Mouse (Mus musculus) MEL (cell line): ENCODE results near the gene Rps25. TPM values are rescaled to one million over a fixed set of nuclear protein-coding genes. Genes with fewer than 3 reads are reported as not detected.

Source experiments
- DNase-seq: peaks from one replicate; pipeline ENCODE4 v3.0.0; 2011; ENCODE audit warnings: low read depth, low spot score
- H3K27ac ChIP-seq: 2 replicates; pipeline ENCODE4 v1.5.1; 2012; ENCODE audit warnings: low read depth, mild to moderate bottlenecking, control low read depth, low read length, moderate library complexity; ENCODE audit not compliant: control insufficient read depth
- H3K27me3 ChIP-seq, 2 experiments: fragments of 150-350 bp in 1 of 2; sonication (generic) in 1 of 2; 2 replicates each; pipeline ENCODE4 v1.6.1; 2012; ENCODE audit warnings: low read length in 2 of 2, mild to moderate bottlenecking in 2 of 2, improper control_type of control experiment in 1 of 2, moderate library complexity in 1 of 2; ENCODE audit not compliant: insufficient read depth in 2 of 2, control insufficient read depth in 1 of 2
- H3K36me3 ChIP-seq, 2 experiments: 2 replicates each; pipeline ENCODE4 v1.6.1; 2012 to 2014; ENCODE audit warnings: low read length in 2 of 2, improper control_type of control experiment in 1 of 2, inconsistent platforms in 1 of 2, mild to moderate bottlenecking in 1 of 2; ENCODE audit not compliant: insufficient read depth in 2 of 2, control insufficient read depth in 1 of 2
- H3K4me1 ChIP-seq, 2 experiments: fragments of 150-350 bp in 1 of 2; sonication (generic) in 1 of 2; 2 replicates each; pipeline ENCODE4 v1.6.1; 2012; ENCODE audit warnings: low read length in 2 of 2, improper control_type of control experiment in 1 of 2, mild to moderate bottlenecking in 1 of 2; ENCODE audit not compliant: insufficient read depth in 2 of 2, control insufficient read depth in 1 of 2
- H3K4me3 ChIP-seq, 2 experiments: fragments of 150-350 bp in 1 of 2; sonication (generic) in 1 of 2; 2 replicates each; pipeline ENCODE4 v1.5.1; 2012; ENCODE audit warnings: low read depth in 2 of 2, low read length in 2 of 2, mild to moderate bottlenecking in 2 of 2, moderate library complexity in 2 of 2, control low read depth in 1 of 2, improper control_type of control experiment in 1 of 2; ENCODE audit not compliant: control insufficient read depth in 1 of 2, insufficient read depth in 1 of 2
- H3K79me2 ChIP-seq: 2 replicates; pipeline ENCODE4 v1.6.1; 2012; ENCODE audit warnings: mild to moderate bottlenecking, low read length, moderate library complexity; ENCODE audit not compliant: control insufficient read depth, poor library complexity, insufficient read depth
- H3K9ac ChIP-seq: 2 replicates; pipeline ENCODE4 v1.6.1; 2012; ENCODE audit warnings: low read depth, mild to moderate bottlenecking, control low read depth, low read length, moderate library complexity; ENCODE audit not compliant: control insufficient read depth, poor library complexity, severe bottlenecking
- H3K9me3 ChIP-seq: fragments of 150-350 bp; sonication (generic); replicated peaks from 2 replicates; pipeline ENCODE4 v1.6.1; 2012; ENCODE audit warnings: mild to moderate bottlenecking, low read length, improper control_type of control experiment, moderate library complexity; ENCODE audit not compliant: insufficient read depth
- BHLHE40 ChIP-seq: IDR thresholded peaks from 2 replicates; pipeline ENCODE4 v1.6.1; 2012; ENCODE audit warnings: low read depth, mild to moderate bottlenecking, inconsistent platforms, low read length, improper control_type of control experiment, borderline replicate concordance
- CHD1 ChIP-seq: IDR thresholded peaks from 2 replicates; pipeline ENCODE4 v1.6.1; 2012; ENCODE audit warnings: low read depth, mild to moderate bottlenecking, inconsistent platforms, low read length, improper control_type of control experiment
- CHD2 ChIP-seq: IDR thresholded peaks from 2 replicates; pipeline ENCODE4 v1.6.1; 2011; ENCODE audit warnings: low read length, improper control_type of control experiment
- CTCF ChIP-seq, 3 experiments: IDR thresholded peaks in 2 of 3; conservative IDR thresholded peaks in 1 of 3; 2 replicates each; pipeline ENCODE4 v1.5.1; 2011 to 2012; ENCODE audit warnings: low read length in 3 of 3, low read depth in 2 of 3, mild to moderate bottlenecking in 2 of 3, improper control_type of control experiment in 1 of 3, inconsistent platforms in 1 of 3, mixed read lengths in 1 of 3, moderate library complexity in 1 of 3; ENCODE audit not compliant: control insufficient read depth in 1 of 3, insufficient read depth in 1 of 3, poor library complexity in 1 of 3, severe bottlenecking in 1 of 3
- E2F4 ChIP-seq: IDR thresholded peaks from 2 replicates; pipeline ENCODE4 v1.6.1; 2011; ENCODE audit warnings: low read depth, low read length, improper control_type of control experiment, borderline replicate concordance
- ELF1 ChIP-seq: IDR thresholded peaks from 2 replicates; pipeline ENCODE4 v1.6.1; 2014; ENCODE audit warnings: low read depth, mild to moderate bottlenecking, inconsistent platforms, low read length, improper control_type of control experiment, moderate library complexity
- EP300 ChIP-seq, 2 experiments: IDR thresholded peaks; 2 replicates each; pipeline ENCODE4 v1.6.1; 2011; ENCODE audit warnings: improper control_type of control experiment in 2 of 2, low read length in 2 of 2, low read depth in 1 of 2, mild to moderate bottlenecking in 1 of 2
- ETS1 ChIP-seq: IDR thresholded peaks from 2 replicates; pipeline ENCODE4 v1.6.1; 2012; ENCODE audit warnings: low read depth, mild to moderate bottlenecking, inconsistent platforms, low read length, improper control_type of control experiment, moderate library complexity
- HCFC1 ChIP-seq: IDR thresholded peaks from 2 replicates; pipeline ENCODE4 v1.6.1; 2012; ENCODE audit warnings: low read depth, mild to moderate bottlenecking, inconsistent platforms, low read length, improper control_type of control experiment, moderate library complexity
- JUND ChIP-seq: IDR thresholded peaks from 2 replicates; pipeline ENCODE4 v1.6.1; 2011; ENCODE audit warnings: low read depth, mild to moderate bottlenecking, improper control_type of control experiment, low read length
- KAT2A ChIP-seq: conservative IDR thresholded peaks from 2 replicates; pipeline ENCODE4 v1.6.1; 2012; ENCODE audit warnings: low read depth, low read length, improper control_type of control experiment, inconsistent platforms
- MEF2A ChIP-seq: IDR thresholded peaks from 2 replicates; pipeline ENCODE4 v1.6.1; 2014; ENCODE audit warnings: low read depth, mild to moderate bottlenecking, inconsistent platforms, low read length, improper control_type of control experiment; ENCODE audit not compliant: poor library complexity, insufficient replicate concordance, severe bottlenecking; ENCODE audit errors: extremely low read depth
- MXI1 ChIP-seq: IDR thresholded peaks from 2 replicates; pipeline ENCODE4 v1.6.1; 2011; ENCODE audit warnings: mild to moderate bottlenecking, low read depth, low read length, improper control_type of control experiment
- MYB ChIP-seq: IDR thresholded peaks from 2 replicates; pipeline ENCODE4 v1.6.1; 2011; ENCODE audit warnings: mild to moderate bottlenecking, low read depth, low read length, improper control_type of control experiment
- MYC ChIP-seq: IDR thresholded peaks from 2 replicates; pipeline ENCODE4 v1.6.1; 2011; ENCODE audit warnings: low read depth, mild to moderate bottlenecking, low read length, improper control_type of control experiment, moderate library complexity
- POLR2A ChIP-seq, 2 experiments: IDR thresholded peaks; 2 replicates each; pipeline ENCODE4 v1.6.1; 2011 to 2012; ENCODE audit warnings: low read length in 2 of 2, mild to moderate bottlenecking in 2 of 2, control low read depth in 1 of 2, improper control_type of control experiment in 1 of 2, low read depth in 1 of 2, moderate library complexity in 1 of 2; ENCODE audit not compliant: control insufficient read depth in 1 of 2, insufficient read depth in 1 of 2, poor library complexity in 1 of 2
- POLR2AphosphoS2 ChIP-seq: IDR thresholded peaks from 2 replicates; pipeline ENCODE4 v1.6.1; 2011; ENCODE audit warnings: low read length, improper control_type of control experiment
- POLR2AphosphoS5 ChIP-seq: IDR thresholded peaks from 2 replicates; pipeline ENCODE4 v1.6.1; 2012; ENCODE audit warnings: low read depth, borderline replicate concordance, mild to moderate bottlenecking, inconsistent platforms, low read length, moderate library complexity, mixed read lengths
- RAD21 ChIP-seq: IDR thresholded peaks from 2 replicates; pipeline ENCODE4 v1.6.1; 2011; ENCODE audit warnings: mild to moderate bottlenecking, low read depth, low read length, improper control_type of control experiment
- RCOR1 ChIP-seq: IDR thresholded peaks from 2 replicates; pipeline ENCODE4 v1.6.1; 2012; ENCODE audit warnings: low read depth, mild to moderate bottlenecking, inconsistent platforms, low read length, improper control_type of control experiment
- SMC3 ChIP-seq: IDR thresholded peaks from 2 replicates; pipeline ENCODE4 v1.6.1; 2011; ENCODE audit warnings: low read depth, low read length, improper control_type of control experiment
- TAL1 ChIP-seq: IDR thresholded peaks from 2 replicates; pipeline ENCODE4 v1.6.1; 2012; ENCODE audit warnings: mild to moderate bottlenecking, inconsistent platforms, low read length, moderate library complexity, mixed read lengths
- TBP ChIP-seq: IDR thresholded peaks from 2 replicates; pipeline ENCODE4 v1.8.0; 2011; ENCODE audit warnings: low read depth, low read length, improper control_type of control experiment
- UBTF ChIP-seq: IDR thresholded peaks from 2 replicates; pipeline ENCODE4 v1.6.1; 2012; ENCODE audit warnings: low read depth, mild to moderate bottlenecking, inconsistent platforms, low read length, improper control_type of control experiment, moderate library complexity, borderline replicate concordance; ENCODE audit not compliant: insufficient read depth
- USF1 ChIP-seq: IDR thresholded peaks from 2 replicates; pipeline ENCODE4 v1.6.1; 2014; ENCODE audit warnings: low read depth, mild to moderate bottlenecking, inconsistent platforms, low read length, improper control_type of control experiment, moderate library complexity
- ZC3H11A ChIP-seq: IDR thresholded peaks from 2 replicates; pipeline ENCODE4 v1.6.1; 2012; ENCODE audit warnings: low read depth, mild to moderate bottlenecking, inconsistent platforms, low read length, improper control_type of control experiment
- ZKSCAN1 ChIP-seq: IDR thresholded peaks from 2 replicates; pipeline ENCODE4 v1.6.1; 2012; ENCODE audit warnings: low read depth, mild to moderate bottlenecking, inconsistent platforms, low read length, improper control_type of control experiment, moderate library complexity
- ZMIZ1 ChIP-seq: IDR thresholded peaks from 2 replicates; pipeline ENCODE4 v1.6.1; 2012; ENCODE audit warnings: low read depth, mild to moderate bottlenecking, inconsistent platforms, low read length, improper control_type of control experiment, moderate library complexity
- ZNF384 ChIP-seq: IDR thresholded peaks from 2 replicates; pipeline ENCODE4 v1.6.1; 2012; ENCODE audit warnings: low read depth, mild to moderate bottlenecking, inconsistent platforms, low read length, improper control_type of control experiment
- polyA plus RNA-seq, 2 experiments: library from polyadenylated mRNA; stranded (reverse) in 1 of 2; unstranded in 1 of 2; fragments of >175 nt in 1 of 2; fragments of >200 nt in 1 of 2; gene quantifications; 2 replicates each; pipeline versions ENCODE4 v1.2.1 to v1.2.4; 2012; ENCODE audit warnings: low replicate concordance in 2 of 2, low read depth in 1 of 2; ENCODE audit not compliant: insufficient read length in 2 of 2, insufficient read depth in 1 of 2, missing spikeins in 1 of 2
- total RNA-seq: library from RNA; depleted of rRNA; stranded (reverse); fragments of 300-350 nt; gene quantifications from 2 replicates; pipeline ENCODE4 v1.2.3, GENCODE M21; 2012

Rps25 gene
- total and polyA plus RNA-seq, 3 experiments = 2,743 to 3,114 TPM; not detected in 1

DNA sequence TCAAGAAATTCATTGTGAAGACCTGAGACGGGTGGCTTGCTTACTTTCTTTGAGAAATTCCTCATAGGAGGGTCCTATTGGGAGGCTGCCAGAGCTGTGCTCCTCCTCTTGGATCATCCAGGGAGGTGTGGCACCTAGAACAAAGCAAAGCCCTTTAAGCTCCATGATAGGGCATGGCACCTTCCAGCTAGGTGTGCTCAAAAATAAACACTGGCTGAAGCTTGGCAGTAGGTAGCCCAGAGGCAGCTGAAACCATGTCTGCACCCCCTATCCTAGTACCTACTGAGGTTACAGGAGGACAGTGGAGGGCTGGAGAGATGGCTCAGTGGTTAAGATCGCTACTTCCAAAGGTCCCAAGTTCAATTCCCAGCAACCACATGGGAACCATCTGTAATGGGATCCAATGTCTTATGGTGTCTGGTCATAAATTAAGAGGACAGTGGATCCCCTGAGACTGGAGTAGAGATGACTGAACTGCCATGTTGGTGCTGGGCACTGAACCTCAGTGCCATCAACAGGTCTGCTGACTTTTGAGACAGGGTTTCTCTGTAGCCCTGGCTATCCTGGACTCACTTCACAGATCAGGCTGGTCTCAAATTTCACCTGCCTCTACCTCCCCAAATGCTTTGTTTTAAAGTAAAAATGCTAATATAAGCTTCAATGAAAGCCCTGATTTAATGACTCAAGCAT is 3.9 kb downstream of the Rps25 start (continued):
- no peak for TF ChIP-seq CTCF (IDR thresholded peaks at IDR 0.05 in 2 of 3, conservative IDR thresholded peaks at IDR 0.05 in 1 of 3; ENCODE audit: control insufficient read depth in 1 of 3, insufficient read depth in 1 of 3, low read depth in 2 of 3, low read length in 3 of 3, poor library complexity in 1 of 3, severe bottlenecking in 1 of 3)
- TF ChIP-seq BHLHE40 = no peak
- TF ChIP-seq CHD1 = no peak
- TF ChIP-seq HCFC1 = no peak
- peak in 1 of 2 experiments; percentile 66; a peak in 2 of 4 replicates for TF ChIP-seq POLR2A (IDR thresholded peaks at IDR 0.05; ENCODE audit: control insufficient read depth in 1 of 2, insufficient read depth in 1 of 2, low read depth in 1 of 2, low read length in 2 of 2, poor library complexity in 1 of 2)
- no peak for TF ChIP-seq SMC3

DNA sequence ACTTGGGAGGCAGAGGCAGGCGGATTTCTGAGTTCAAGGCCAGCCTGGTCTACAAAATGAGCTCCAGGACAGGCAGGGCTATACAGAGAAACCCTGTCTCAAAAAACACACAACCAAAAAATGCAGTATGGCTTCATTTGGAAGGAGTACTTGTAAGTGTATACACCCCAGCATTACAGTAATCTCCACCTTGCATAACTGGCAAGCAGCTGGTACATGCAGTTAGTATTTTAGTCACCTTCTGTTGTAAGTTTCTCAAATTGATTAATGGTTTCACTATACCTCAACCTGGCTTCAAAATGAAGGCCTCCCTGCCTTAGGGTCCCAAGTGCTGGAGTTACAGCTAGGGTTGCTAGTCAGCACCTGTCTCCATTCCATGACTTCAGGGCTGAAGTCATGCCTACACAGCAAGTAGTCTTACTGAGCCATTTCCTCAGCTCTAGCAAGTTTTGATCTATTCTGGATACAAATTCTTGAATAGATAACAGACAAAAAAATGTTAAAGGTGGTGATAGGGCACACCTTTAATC is 4.7 kb downstream of the Rps25 start:
- Histone ChIP-seq H3K9me3 (no peaks in the 10 kb centered on the region), H3K27ac (peak overlapping the region; percentile 72), H3K4me3 (no peak overlapping the region), H3K4me1 (peaks cover 0 to 35% of the 10 kb centered on the region in 2 experiments; a peak in 2 of 4 replicates), H3K9ac (no peak overlapping the region)
- peak; percentile 60 for DNase-seq
- TF ChIP-seq BHLHE40 = no peak
- TF ChIP-seq CHD2 = no peak
- no peak for TF ChIP-seq POLR2AphosphoS5
- TF ChIP-seq USF1 = no peak
- TF ChIP-seq ZKSCAN1 = no peak
- no peak for TF ChIP-seq UBTF
- no peak for TF ChIP-seq MEF2A
- TF ChIP-seq POLR2AphosphoS2 = peak; percentile 66
- no peak for TF ChIP-seq KAT2A
- no peak for TF ChIP-seq ELF1
- no peak for TF ChIP-seq MXI1
- no peak for TF ChIP-seq MYB
- no peak for TF ChIP-seq E2F4
- no peak for TF ChIP-seq SMC3
- TF ChIP-seq MYC = no peak
- no peak for TF ChIP-seq JUND
- no peak for TF ChIP-seq ZC3H11A
- TF ChIP-seq TAL1 = no peak
- no peak for TF ChIP-seq EP300 (IDR thresholded peaks at IDR 0.05; ENCODE audit: low read depth in 1 of 2, low read length in 2 of 2)
- TF ChIP-seq CHD1 = 0 out of 2 replicates have a peak, but pooled peaks have one; percentile 50
- no peak for TF ChIP-seq ETS1
- TF ChIP-seq CTCF (IDR thresholded peaks at IDR 0.05 in 2 of 3, conservative IDR thresholded peaks at IDR 0.05 in 1 of 3; ENCODE audit: control insufficient read depth in 1 of 3, insufficient read depth in 1 of 3, low read depth in 2 of 3, low read length in 3 of 3, poor library complexity in 1 of 3, severe bottlenecking in 1 of 3) = no peak
- no peak for TF ChIP-seq RAD21
- no peak for TF ChIP-seq ZNF384
- TF ChIP-seq TBP = no peak
- peak; percentile 73 for TF ChIP-seq ZMIZ1
- TF ChIP-seq RCOR1 = no peak
- TF ChIP-seq, all 39 proteins: peak for 3
- no peaks in the 10 kb centered on the region for H3K27me3 ChIP-seq
- H3K79me2 ChIP-seq = peaks cover 24% of the 10 kb centered on the region
- peaks cover 6 to 44% of the 10 kb centered on the region in 2 experiments; a peak in 3 of 4 replicates for H3K36me3 ChIP-seq
